Comparison of ENCODE assay signal across 7 mouse cellular contexts in the genomic region with DNA sequence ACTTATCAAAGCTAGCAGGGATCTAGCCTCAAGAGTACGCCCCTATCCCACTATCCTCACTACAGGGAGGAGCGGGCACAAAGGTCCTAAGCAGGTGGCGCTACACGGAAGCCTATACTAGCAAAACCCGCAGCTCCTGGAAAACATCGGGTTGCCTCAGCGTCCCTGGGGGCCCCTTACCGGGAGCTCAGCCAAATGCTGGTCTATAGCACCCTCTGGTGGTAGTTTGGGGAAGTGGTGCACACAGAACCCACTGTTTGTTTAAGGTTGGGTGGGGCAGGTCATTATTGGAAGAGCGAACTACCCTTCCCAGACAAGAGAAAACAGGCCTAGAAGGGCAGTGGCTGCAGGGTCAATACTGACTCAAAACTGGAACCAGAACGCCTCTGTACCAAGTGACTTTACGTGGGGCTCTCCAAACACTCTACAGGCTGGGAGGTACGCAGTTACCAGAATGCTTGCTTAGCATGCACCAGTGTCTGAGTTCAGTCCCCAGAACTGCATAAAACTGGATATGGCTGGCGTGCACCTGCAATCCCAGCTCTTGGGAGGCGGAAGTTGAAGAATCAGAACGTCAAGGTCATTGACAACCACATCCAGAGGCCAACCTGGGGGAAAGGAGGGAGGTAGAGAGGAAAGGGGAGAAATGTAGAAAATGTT. TPM values are rescaled to one million over a fixed set of nuclear protein-coding genes. Genes with fewer than 3 reads are reported as not detected.
DNase-seq lines count a peak whose midpoint lies in the region; ATAC-seq and TF ChIP-seq lines count a peak whose summit lies in the region.

No protein-coding gene starts in this region.

- H3K36me3 ChIP-seq in embryonic facial prominence, embryonic 12.5 days, result no peaks in the 10 kb centered on the region
- H3K36me3 ChIP-seq in heart, adult 2 months (ENCODE audit: control insufficient read depth, insufficient read depth, low read length), result no peaks in the 10 kb centered on the region
- H3K36me3 ChIP-seq in kidney, adult 2 months (ENCODE audit: control insufficient read depth, insufficient read depth, low read length), result no peaks in the 10 kb centered on the region
- H3K36me3 ChIP-seq in limb, embryonic 13.5 days, result no peaks in the 10 kb centered on the region
- no peaks in the 10 kb centered on the region for H3K36me3 ChIP-seq in midbrain, embryonic 16.5 days (ENCODE audit: control insufficient read depth, insufficient read depth, low read length)

- TF ChIP-seq EP300 in heart, adult 2 months (IDR thresholded peaks at IDR 0.05; ENCODE audit: insufficient read depth, low read depth, low read length), result peak; percentile 83; the same call in 1 of the 2 replicates

- peak; percentile 50; the same call in 1 of the 2 replicates for ATAC-seq in embryonic facial prominence, embryonic 12.5 days (ENCODE audit: insufficient number of reproducible peaks, insufficient read depth, low FRiP score, low TSS enrichment)
- ATAC-seq in limb, embryonic 13.5 days (ENCODE audit: low FRiP score, low read depth), result peak; percentile 78
- ATAC-seq in midbrain, embryonic 16.5 days, result peak; percentile 77

- no peaks in the 10 kb centered on the region for H3K9me3 ChIP-seq in embryonic facial prominence, embryonic 12.5 days
- no peaks in the 10 kb centered on the region for H3K9me3 ChIP-seq in limb, embryonic 13.5 days
- H3K9me3 ChIP-seq in midbrain, embryonic 16.5 days (replicated peaks; ENCODE audit: control insufficient read depth, low read length, poor library complexity, severe bottlenecking), result no peaks in the 10 kb centered on the region

- peaks cover 7% of the 10 kb centered on the region; the same call in 1 of the 2 replicates for H3K4me1 ChIP-seq in embryonic facial prominence, embryonic 12.5 days
- no peaks in the 10 kb centered on the region; the same call in 1 of the 2 replicates for H3K4me1 ChIP-seq in heart, adult 2 months (ENCODE audit: control insufficient read depth, insufficient read depth, low read length)
- H3K4me1 ChIP-seq in kidney, adult 2 months (ENCODE audit: control insufficient read depth, insufficient read depth, low read length), result no peaks in the 10 kb centered on the region; the same call in 1 of the 2 replicates
- H3K4me1 ChIP-seq in limb, embryonic 13.5 days, result peaks cover 17% of the 10 kb centered on the region
- peaks cover 4% of the 10 kb centered on the region; the same call in 1 of the 2 replicates for H3K4me1 ChIP-seq in midbrain, embryonic 16.5 days (ENCODE audit: control insufficient read depth, insufficient read depth, low read length)

- no peak for TF ChIP-seq POLR2A in heart, adult 2 months (IDR thresholded peaks at IDR 0.05; ENCODE audit: insufficient read depth, low read depth, low read length)
- TF ChIP-seq POLR2A in kidney, adult 2 months (IDR thresholded peaks at IDR 0.05; ENCODE audit: low read depth, low read length), result no peak

- DNase-seq in adrenal gland, postnatal 25 days, result peak; percentile 80
- DNase-seq in heart, adult 2 months, result peak; percentile 80 to 88
- peak; percentile 80 for DNase-seq in kidney, adult 2 months
- DNase-seq in spleen, postnatal 10 days (ENCODE audit: low spot score in 2 of 2), result peak; percentile 80 to 86

- H3K27ac ChIP-seq in embryonic facial prominence, embryonic 12.5 days, result no peak overlapping the region
- H3K27ac ChIP-seq in heart, adult 2 months, result no peak overlapping the region
- H3K27ac ChIP-seq in kidney, adult 2 months (ENCODE audit: insufficient read depth, low read depth, low read length), result peak overlapping the region; percentile 21; the same call in 1 of the 2 replicates
- H3K27ac ChIP-seq in limb, embryonic 13.5 days, result no peak overlapping the region
- H3K27ac ChIP-seq in midbrain, embryonic 16.5 days (ENCODE audit: low read length), result no peak overlapping the region

- no peaks in the 10 kb centered on the region for H3K27me3 ChIP-seq in embryonic facial prominence, embryonic 12.5 days
- H3K27me3 ChIP-seq in heart, adult 2 months (ENCODE audit: control insufficient read depth, insufficient read depth, low read length), result no peaks in the 10 kb centered on the region
- no peaks in the 10 kb centered on the region for H3K27me3 ChIP-seq in kidney, adult 2 months (replicated peaks; ENCODE audit: control insufficient read depth, insufficient read depth, low read length)
- H3K27me3 ChIP-seq in limb, embryonic 13.5 days, result 0 out of 2 replicates have a peak, but pooled peaks cover 6% of the 10 kb centered on the region
- no peaks in the 10 kb centered on the region; the same call in 1 of the 2 replicates for H3K27me3 ChIP-seq in midbrain, embryonic 16.5 days (ENCODE audit: control insufficient read depth, insufficient read depth, low read depth, low read length)

- peak overlapping the region; percentile 38 for H3K4me2 ChIP-seq in embryonic facial prominence, embryonic 12.5 days (replicated peaks)
- H3K4me2 ChIP-seq in limb, embryonic 13.5 days (replicated peaks), result peak overlapping the region; percentile 58
- H3K4me2 ChIP-seq in midbrain, embryonic 16.5 days (ENCODE audit: low read length), result peak overlapping the region; percentile 54

- no peak overlapping the region for H3K9ac ChIP-seq in embryonic facial prominence, embryonic 12.5 days
- no peak overlapping the region for H3K9ac ChIP-seq in heart, adult 2 months (ENCODE audit: low read depth, low read length)
- no peak overlapping the region for H3K9ac ChIP-seq in limb, embryonic 13.5 days
- H3K9ac ChIP-seq in midbrain, embryonic 16.5 days (ENCODE audit: low read depth, low read length), result peak overlapping the region; percentile 49; the same call in 1 of the 2 replicates

- 11% methylated on average over 15 of the region's 15 CpGs for WGBS in embryonic facial prominence, embryonic 12.5 days
- 13% methylated on average over 15 of the region's 15 CpGs for WGBS in heart, adult 2 months
- 8% methylated on average over 15 of the region's 15 CpGs for WGBS in kidney, adult 2 months
- 12% methylated on average over 15 of the region's 15 CpGs for WGBS in limb, embryonic 13.5 days
- WGBS in midbrain, embryonic 16.5 days, result 12% methylated on average over 15 of the region's 15 CpGs

- no peaks in the 10 kb centered on the region for H3K79me2 ChIP-seq in heart, adult 2 months (replicated peaks; ENCODE audit: control insufficient read depth, insufficient read depth, low read length)

- peak; percentile 92 for TF ChIP-seq CTCF in heart, adult 2 months (IDR thresholded peaks at IDR 0.05)
- TF ChIP-seq CTCF in kidney, adult 2 months (conservative IDR thresholded peaks at IDR 0.05; ENCODE audit: insufficient read depth, insufficient read length, low read depth, low read length), result peak; percentile 92

- intact Hi-C loops in heart, adult 2 months (cut with DNase I), result loop anchor here (1.0 kb wide), 2 partner anchors 108 to 439 kb away; no protein-coding TSS in a partner anchor

- no peak overlapping the region for H3K4me3 ChIP-seq in embryonic facial prominence, embryonic 12.5 days
- no peak overlapping the region for H3K4me3 ChIP-seq in heart, adult 2 months
- H3K4me3 ChIP-seq in kidney, adult 2 months (ENCODE audit: insufficient read depth, low read depth, low read length), result no peak overlapping the region
- H3K4me3 ChIP-seq in limb, embryonic 13.5 days, result 0 out of 2 replicates have a peak overlapping the region, but pooled peaks have one; percentile 14
- peak overlapping the region; percentile 16 for H3K4me3 ChIP-seq in midbrain, embryonic 16.5 days (ENCODE audit: low read depth, low read length)

RNA-seq across cellular contexts. Expression of gene Commd7, which starts 45.9 kb away (rescaled TPM):
- 39.0 and 44.0 TPM in 2 replicates for total RNA-seq in adrenal gland, postnatal 25 days (2021)
- 71.3 and 73.0 TPM in 2 replicates for polyA plus RNA-seq in embryonic facial prominence, embryonic 12.5 days (2016; fragmentation: Nextera tagmentation; extraction: Ambion mirVana)
- 10 to 100 TPM; 12.3 to 13.2 TPM for total RNA-seq in heart, adult 2 months (2021)
- 11.2 and 12.4 TPM in 2 replicates for polyA plus RNA-seq in heart, adult 2 months (2012; rRNA removed)
- 14.5 and 22.3 TPM in 2 replicates for polyA plus RNA-seq in kidney, adult 2 months (2012; rRNA removed)
- 77.0 and 79.4 TPM in 2 replicates for polyA plus RNA-seq in limb, embryonic 13.5 days (2015; fragmentation: Nextera tagmentation; extraction: Ambion mirVana)
- polyA plus RNA-seq in midbrain, embryonic 16.5 days (2015; fragmentation: Nextera tagmentation; extraction: Ambion mirVana), result 102 and 104 TPM in 2 replicates

RNA-seq across cellular contexts. Expression of gene Nol4l, which starts 56.9 kb away (rescaled TPM):
- total RNA-seq in adrenal gland, postnatal 25 days (2021), result 12.7 and 16.1 TPM in 2 replicates
- 19.4 and 22.3 TPM in 2 replicates for polyA plus RNA-seq in embryonic facial prominence, embryonic 12.5 days (2016; fragmentation: Nextera tagmentation; extraction: Ambion mirVana)
- 1 to 10 TPM; 3.5 to 4.4 TPM for total RNA-seq in heart, adult 2 months (2021)
- 3.9 and 4.0 TPM in 2 replicates for polyA plus RNA-seq in heart, adult 2 months (2012; rRNA removed)
- polyA plus RNA-seq in kidney, adult 2 months (2012; rRNA removed), result 11.9 and 14.5 TPM in 2 replicates
- 11.8 and 13.2 TPM in 2 replicates for polyA plus RNA-seq in limb, embryonic 13.5 days (2015; fragmentation: Nextera tagmentation; extraction: Ambion mirVana)
- 39.9 and 47.5 TPM in 2 replicates for polyA plus RNA-seq in midbrain, embryonic 16.5 days (2015; fragmentation: Nextera tagmentation; extraction: Ambion mirVana)

Comparison
In these comparisons a context has a peak if more than half of its experiments do, and no peak if none do; other contexts are left out.
1. H3K4me3 ChIP-seq: peak in limb, embryonic 13.5 days (single experiment) and midbrain, embryonic 16.5 days (single experiment); none in embryonic facial prominence, embryonic 12.5 days (single experiment), heart, adult 2 months (single experiment) and kidney, adult 2 months (single experiment).
2. Peak in every context shown above with its lines, with median percentiles within 50 percentile points of each other: DNase-seq, ATAC-seq and H3K4me2 ChIP-seq.